Mouse (Mus musculus) midbrain, embryonic 12.5 days (tissue): ENCODE measurements at regions not wholly inside any gene's neighbourhood (a gene's known extent, or its start where the extent isn't known, plus 50 kb on each side); places are given as distances from the start of the nearest gene placed in this dataset.

Source experiments
- ATAC-seq: fragments of 200-750 bp; cut with Nextera tagmentation; 2 replicates; pipeline ENCODE4 v1.8.0; 2017; ENCODE audit warnings: low read depth, moderate TSS enrichment, moderate library complexity; ENCODE audit not compliant: low FRiP score
- H3K27ac ChIP-seq: fragments of 300-500 bp; sonication (generic); replicated peaks from 2 replicates; pipeline ENCODE4 v1.5.1; 2016; ENCODE audit warnings: mild to moderate bottlenecking
- H3K27me3 ChIP-seq: fragments of 300-500 bp; sonication (generic); 2 replicates; pipeline ENCODE4 v1.6.1; 2016; ENCODE audit warnings: mild to moderate bottlenecking
- H3K36me3 ChIP-seq: fragments of 300-500 bp; sonication (generic); 2 replicates; pipeline ENCODE4 v1.6.1; 2016
- H3K4me1 ChIP-seq: fragments of 300-500 bp; sonication (generic); 2 replicates; pipeline ENCODE4 v1.6.1; 2016
- H3K4me2 ChIP-seq: fragments of 300-500 bp; sonication (generic); replicated peaks from 2 replicates; pipeline ENCODE4 v1.6.1; 2016; ENCODE audit warnings: mild to moderate bottlenecking, moderate library complexity
- H3K4me3 ChIP-seq: fragments of 300-500 bp; sonication (generic); 2 replicates; pipeline ENCODE4 v1.5.1; 2016; ENCODE audit warnings: mild to moderate bottlenecking
- H3K9ac ChIP-seq: fragments of 300-500 bp; sonication (generic); replicated peaks from 2 replicates; pipeline ENCODE4 v1.6.1; 2016; ENCODE audit warnings: mild to moderate bottlenecking, moderate library complexity
- H3K9me3 ChIP-seq: fragments of 300-500 bp; sonication (generic); 2 replicates; pipeline ENCODE4 v1.6.1; 2016; ENCODE audit warnings: mild to moderate bottlenecking
- WGBS: fragments of 180-500 bp; shearing (Covaris S2); methylation state at CpG from one replicate; pipeline ENCODE4 v1.1.7; 2016; 5-methylcytosine and 5-hydroxymethylcytosine counted together

DNA sequence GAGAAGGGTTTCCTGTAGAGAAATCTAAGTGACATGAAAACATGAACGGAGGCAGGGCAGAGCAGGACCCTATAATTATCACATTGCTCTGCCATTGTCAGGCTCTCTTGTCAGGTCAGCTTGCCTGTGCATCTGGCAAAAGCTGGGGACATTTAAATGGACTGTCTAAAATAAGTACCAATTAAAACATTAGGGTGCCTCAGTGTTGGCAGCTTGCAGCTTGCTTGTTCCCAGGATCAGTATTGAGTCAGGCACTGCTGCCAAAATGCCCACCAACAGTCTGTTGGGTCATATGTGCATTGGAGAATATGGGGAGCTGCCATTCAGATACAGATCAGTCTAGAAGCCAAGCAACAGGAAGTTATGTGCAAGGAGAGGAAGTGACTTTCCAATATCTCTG lies 349.5 kb upstream of the B3gat1 start:
- 82% methylated on average over 1 of the region's 1 CpGs for WGBS
- H3K4me2 ChIP-seq: no peak overlapping the region
- ATAC-seq: no peak

DNA sequence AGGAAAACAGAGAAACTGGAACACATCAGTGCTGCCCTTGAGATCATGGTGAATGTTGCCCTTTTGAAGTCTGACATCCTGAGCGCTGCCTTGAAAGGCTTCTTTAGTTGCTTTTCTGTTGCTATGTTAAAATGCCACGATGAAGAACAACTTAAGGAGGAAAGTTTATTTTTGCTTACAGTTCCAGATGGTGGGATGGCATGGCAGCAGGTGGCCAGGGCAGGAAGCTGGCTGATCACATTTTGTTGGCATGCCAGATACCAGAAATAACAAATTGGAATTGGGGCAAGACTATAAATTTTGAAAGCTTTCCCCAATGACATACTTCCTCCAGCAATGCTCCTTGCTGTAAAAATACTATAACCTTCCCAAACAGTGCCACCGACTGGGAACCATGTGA lies 334.9 kb upstream of the B3gat1 start:
- H3K36me3 ChIP-seq: no peaks in the 10 kb centered on the region
- H3K9ac ChIP-seq: no peak overlapping the region
- H3K4me1 ChIP-seq: no peaks in the 10 kb centered on the region
- no peak for ATAC-seq
- H3K9me3 ChIP-seq: no peaks in the 10 kb centered on the region
- WGBS: 81% methylated on average over 3 of the region's 3 CpGs
- H3K27me3 ChIP-seq: no peaks in the 10 kb centered on the region
- no peak overlapping the region for H3K4me2 ChIP-seq
- H3K4me3 ChIP-seq: no peak overlapping the region
- no peak overlapping the region for H3K27ac ChIP-seq

More for the DNA sequence above, 349.5 kb upstream of the B3gat1 start:
- Histone ChIP-seq H3K9me3 (no peaks in the 10 kb centered on the region), H3K27me3 (no peaks in the 10 kb centered on the region), H3K4me1 (no peaks in the 10 kb centered on the region), H3K4me3 (no peak overlapping the region), H3K36me3 (no peaks in the 10 kb centered on the region), H3K27ac (no peak overlapping the region), H3K9ac (no peak overlapping the region)

DNA sequence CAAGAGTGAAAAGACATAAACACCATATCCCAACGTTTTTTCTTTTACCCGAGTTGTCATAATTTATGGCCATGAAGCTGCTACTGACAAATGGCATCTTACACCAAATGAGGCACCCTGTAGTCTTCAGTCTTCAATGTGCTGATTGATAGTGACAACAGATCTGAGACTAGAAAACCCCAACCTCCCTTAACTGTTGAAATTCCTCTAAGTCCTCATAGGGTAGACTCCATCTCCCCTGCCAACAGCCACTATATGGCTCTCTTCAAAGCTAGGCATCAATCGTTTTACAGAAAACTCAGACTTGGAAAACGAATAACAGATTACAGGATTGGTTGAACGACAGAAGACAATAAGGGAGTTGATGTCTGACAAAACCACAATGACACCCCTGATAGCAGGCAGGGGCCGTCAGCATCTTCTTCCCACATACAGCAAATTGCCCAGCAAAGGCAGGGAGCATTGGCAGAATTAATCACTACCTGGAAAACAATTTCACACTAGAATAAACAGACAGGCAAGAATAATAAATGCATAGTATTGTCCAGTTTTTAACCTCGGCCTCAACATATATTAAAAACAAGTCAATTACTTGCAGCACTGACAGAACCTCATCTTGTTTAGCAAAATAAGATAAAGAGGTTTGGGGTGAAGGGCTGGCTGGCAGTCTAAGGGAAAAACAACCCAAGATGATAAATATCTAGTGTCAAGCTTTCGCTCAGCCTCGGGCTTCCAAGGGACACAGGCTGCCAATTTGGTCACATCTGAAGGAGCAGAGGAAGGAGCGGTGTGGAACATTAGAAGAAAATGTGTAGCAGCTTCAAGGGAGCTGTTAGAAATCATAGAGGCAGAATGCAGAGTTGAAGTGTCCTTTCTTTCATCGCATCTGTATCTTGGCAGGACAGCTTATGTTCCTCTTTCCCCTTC lies 310.4 kb upstream of the B3gat1 start:
- H3K4me3 ChIP-seq: no peak overlapping the region
- no peak overlapping the region for H3K4me2 ChIP-seq
- no peaks in the 10 kb centered on the region for H3K27me3 ChIP-seq
- no peaks in the 10 kb centered on the region for H3K4me1 ChIP-seq
- ATAC-seq: no peak
- no peak overlapping the region for H3K9ac ChIP-seq
- no peaks in the 10 kb centered on the region for H3K36me3 ChIP-seq
- no peaks in the 10 kb centered on the region for H3K9me3 ChIP-seq
- 64% methylated on average over 11 of the region's 11 CpGs for WGBS
- no peak overlapping the region for H3K27ac ChIP-seq

DNA sequence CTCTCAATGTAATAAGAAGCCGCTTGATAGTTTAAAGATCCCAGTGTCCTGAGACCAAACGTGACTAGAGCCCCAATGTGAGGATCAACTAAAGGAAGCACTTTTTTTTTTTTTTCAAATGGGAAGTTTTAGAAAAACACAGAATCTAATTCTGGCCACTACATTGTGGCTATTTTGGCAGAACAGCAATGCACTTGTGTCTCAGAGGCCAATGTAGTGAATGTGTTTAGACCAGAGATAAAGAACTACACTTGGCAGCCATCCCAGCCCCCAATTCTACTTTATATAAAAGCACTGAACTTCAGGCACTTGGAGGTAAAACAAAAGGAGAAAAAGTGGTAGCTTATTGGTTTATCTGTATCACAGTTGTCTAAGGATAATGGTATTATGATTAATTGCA lies 298.0 kb upstream of the B3gat1 start:
- H3K27ac ChIP-seq: no peak overlapping the region
- H3K27me3 ChIP-seq: no peaks in the 10 kb centered on the region
- whole genome bisulfite sequencing: 84% methylated on average over 2 of the region's 2 CpGs
- no peak for ATAC-seq
- H3K9ac ChIP-seq: no peak overlapping the region
- no peaks in the 10 kb centered on the region for H3K36me3 ChIP-seq
- no peak overlapping the region for H3K4me2 ChIP-seq
- H3K9me3 ChIP-seq: no peaks in the 10 kb centered on the region
- H3K4me3 ChIP-seq: no peak overlapping the region
- H3K4me1 ChIP-seq: no peaks in the 10 kb centered on the region

DNA sequence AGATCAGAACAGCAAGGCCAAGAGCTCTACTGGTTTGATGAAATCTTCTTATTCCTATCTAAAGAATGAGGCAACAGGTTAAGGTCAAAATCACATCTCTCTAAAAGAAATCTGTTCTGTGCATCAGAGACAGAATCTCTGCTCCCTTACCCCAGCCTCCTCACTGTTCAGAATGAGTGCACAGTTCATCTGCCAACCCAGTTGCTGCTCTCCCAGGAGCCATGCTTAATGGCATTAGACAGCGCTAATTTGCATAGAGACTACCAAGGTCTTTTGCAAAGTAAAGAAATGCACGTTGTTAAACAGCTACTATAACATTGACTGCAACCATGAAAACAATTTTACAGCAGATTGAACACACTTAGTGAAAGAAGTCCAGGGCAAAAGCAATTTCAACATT lies 296.3 kb upstream of the B3gat1 start:
- Histone ChIP-seq H3K9me3 (no peaks in the 10 kb centered on the region), H3K27me3 (no peaks in the 10 kb centered on the region), H3K4me3 (no peak overlapping the region), H3K4me1 (no peaks in the 10 kb centered on the region), H3K4me2 (no peak overlapping the region), H3K36me3 (no peaks in the 10 kb centered on the region), H3K27ac (no peak overlapping the region), H3K9ac (no peak overlapping the region)
- 70% methylated on average over 2 of the region's 2 CpGs for WGBS
- ATAC-seq: no peak

DNA sequence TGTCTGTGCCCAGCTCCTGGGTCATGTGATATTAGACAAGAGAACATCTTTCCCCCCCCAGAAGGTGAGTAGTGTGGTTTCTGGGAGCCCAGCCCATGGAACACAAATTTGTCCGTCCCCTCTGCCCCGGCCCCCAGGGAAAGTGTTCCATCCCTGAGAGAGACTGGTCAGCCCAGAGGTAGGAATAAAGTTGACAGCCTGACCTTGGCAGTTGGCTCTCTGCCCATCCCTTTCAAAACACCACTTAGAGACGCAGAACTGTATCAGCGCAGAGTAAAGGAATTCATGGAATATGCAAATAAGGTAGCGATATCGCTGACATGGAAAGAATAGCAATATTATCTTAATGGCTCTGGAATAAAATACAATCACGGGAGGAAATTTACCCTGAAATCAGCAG lies 279.6 kb upstream of the B3gat1 start:
- Histone ChIP-seq H3K4me2 (no peak overlapping the region), H3K36me3 (no peaks in the 10 kb centered on the region), H3K27ac (no peak overlapping the region), H3K9me3 (no peaks in the 10 kb centered on the region), H3K9ac (no peak overlapping the region), H3K27me3 (no peaks in the 10 kb centered on the region; the same call in 1 of the 2 replicates), H3K4me3 (no peak overlapping the region), H3K4me1 (no peaks in the 10 kb centered on the region)
- WGBS: 79% methylated on average over 7 of the region's 7 CpGs
- 0 out of 2 replicates have a peak, but pooled peaks have one; percentile 9 for ATAC-seq

DNA sequence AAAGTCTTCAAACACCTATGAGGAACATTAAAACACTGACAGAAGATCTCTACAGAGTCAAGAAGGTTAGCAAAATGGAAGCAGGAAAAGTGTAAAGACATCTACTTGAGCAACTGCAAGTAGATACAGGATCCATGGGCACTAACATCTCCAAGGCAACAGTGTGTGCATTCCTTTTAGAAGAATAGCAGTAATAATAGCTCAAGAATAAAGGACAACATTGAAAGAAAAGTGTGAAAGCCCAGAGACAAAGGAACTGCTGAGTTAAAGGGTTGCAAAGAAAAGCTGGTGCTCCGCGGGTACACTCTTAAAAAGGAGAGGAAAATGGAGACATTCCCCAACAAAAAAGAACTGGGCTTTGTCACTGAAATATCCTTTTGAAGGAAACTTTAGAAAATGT lies 272.4 kb upstream of the B3gat1 start:
- no peak overlapping the region for H3K4me2 ChIP-seq
- H3K27ac ChIP-seq: no peak overlapping the region
- H3K9ac ChIP-seq: no peak overlapping the region
- peak; percentile 49; the same call in 1 of the 2 replicates for ATAC-seq
- H3K27me3 ChIP-seq: no peaks in the 10 kb centered on the region; the same call in 1 of the 2 replicates
- H3K9me3 ChIP-seq: no peaks in the 10 kb centered on the region
- 8% methylated on average over 2 of the region's 2 CpGs for WGBS
- H3K36me3 ChIP-seq: no peaks in the 10 kb centered on the region
- H3K4me1 ChIP-seq: peaks cover 3% of the 10 kb centered on the region
- no peak overlapping the region for H3K4me3 ChIP-seq

DNA sequence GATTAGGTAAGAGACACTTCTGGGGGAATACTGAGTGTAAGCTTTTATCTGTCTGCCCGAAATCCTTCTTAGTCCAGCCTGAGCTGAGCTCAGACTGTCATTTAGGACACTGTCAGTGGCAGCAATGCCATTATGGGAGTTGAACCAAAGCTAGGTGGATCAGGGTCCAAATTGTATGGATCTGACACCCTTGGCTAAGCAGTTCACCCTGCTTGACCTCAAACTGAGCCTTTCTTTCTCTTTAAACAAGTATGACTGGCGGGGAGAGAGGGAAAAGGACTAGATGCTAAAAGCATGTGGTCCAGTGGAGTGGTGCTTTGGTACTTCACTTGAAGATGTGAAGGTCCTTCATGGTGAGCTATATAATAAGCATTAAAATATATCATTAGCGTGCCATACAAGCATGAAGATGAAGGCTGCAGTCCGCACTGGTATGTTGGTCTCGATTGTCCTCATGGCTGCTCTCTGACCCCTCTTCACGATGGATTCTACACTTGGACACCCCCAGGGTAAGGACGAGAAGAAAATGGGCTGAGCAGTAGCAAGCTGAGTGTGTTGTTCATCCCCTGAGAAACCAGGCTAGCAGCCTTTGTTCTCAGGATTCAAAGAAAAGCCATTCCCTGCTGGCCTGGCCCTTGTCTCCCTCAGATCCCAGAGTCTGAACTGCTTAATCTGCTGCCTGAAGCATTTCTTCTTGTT lies 262.7 kb upstream of the B3gat1 start:
- H3K27ac ChIP-seq: 0 out of 2 replicates have a peak overlapping the region, but pooled peaks have one; percentile 5
- peak; percentile 56 for ATAC-seq

DNA sequence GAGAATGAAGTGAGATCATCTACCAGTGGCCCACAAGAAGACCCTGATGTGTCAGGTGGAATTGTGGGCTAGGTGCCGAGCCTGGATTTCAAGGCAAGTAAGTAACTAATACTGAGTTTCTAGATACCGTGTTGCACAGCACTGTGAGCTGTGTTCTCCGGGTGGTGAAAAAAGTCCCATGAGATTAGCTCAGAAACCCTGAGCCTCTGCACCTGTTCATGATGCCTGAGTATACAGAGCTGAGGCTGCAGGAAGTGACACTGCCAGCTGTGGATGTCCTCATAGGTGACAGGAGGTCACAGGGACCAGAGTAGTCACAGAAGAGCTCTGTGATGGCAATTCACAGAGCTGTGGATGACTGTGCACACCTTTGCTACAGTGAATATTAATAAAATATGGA lies 257.2 kb upstream of the B3gat1 start:
- no peak for ATAC-seq
- H3K36me3 ChIP-seq: no peaks in the 10 kb centered on the region
- no peak overlapping the region for H3K9ac ChIP-seq
- no peaks in the 10 kb centered on the region for H3K9me3 ChIP-seq
- no peak overlapping the region for H3K4me2 ChIP-seq
- WGBS: 91% methylated on average over 3 of the region's 3 CpGs
- no peak overlapping the region for H3K4me3 ChIP-seq
- H3K27me3 ChIP-seq: no peaks in the 10 kb centered on the region
- no peak overlapping the region for H3K27ac ChIP-seq
- H3K4me1 ChIP-seq: no peaks in the 10 kb centered on the region; the same call in 1 of the 2 replicates

More for the DNA sequence above, 262.7 kb upstream of the B3gat1 start:
- Histone ChIP-seq H3K9me3 (no peaks in the 10 kb centered on the region), H3K27me3 (no peaks in the 10 kb centered on the region), H3K36me3 (no peaks in the 10 kb centered on the region), H3K9ac (no peak overlapping the region), H3K4me1 (peaks cover 7% of the 10 kb centered on the region; the same call in 1 of the 2 replicates), H3K4me3 (no peak overlapping the region), H3K4me2 (no peak overlapping the region)
- 18% methylated on average over 7 of the region's 7 CpGs for WGBS

DNA sequence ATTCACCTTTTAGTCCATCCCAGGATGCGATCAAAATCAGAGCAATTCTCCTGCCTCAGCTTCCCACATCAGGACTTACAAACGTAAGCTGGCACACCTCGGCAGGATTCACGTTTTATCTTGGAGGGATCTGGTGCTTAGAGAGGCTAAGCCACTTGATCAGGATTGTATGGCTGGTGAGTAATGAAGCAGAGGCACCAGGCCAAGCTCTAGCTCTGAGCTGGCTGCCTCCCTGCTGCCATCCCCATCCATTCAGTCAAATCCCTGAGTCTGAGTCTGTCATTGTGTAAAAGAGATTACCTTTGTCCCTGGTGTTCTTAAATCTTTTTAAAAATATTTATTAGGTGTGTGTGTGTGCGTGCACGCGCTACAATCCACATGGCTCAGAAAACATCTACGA lies 252.6 kb upstream of the B3gat1 start:
- H3K4me3 ChIP-seq: no peak overlapping the region
- H3K4me1 ChIP-seq: no peaks in the 10 kb centered on the region
- H3K9ac ChIP-seq: no peak overlapping the region
- no peak for ATAC-seq
- H3K27ac ChIP-seq: no peak overlapping the region
- WGBS: 79% methylated on average over 8 of the region's 8 CpGs
- H3K4me2 ChIP-seq: no peak overlapping the region
- no peaks in the 10 kb centered on the region for H3K36me3 ChIP-seq
- H3K27me3 ChIP-seq: no peaks in the 10 kb centered on the region
- no peaks in the 10 kb centered on the region for H3K9me3 ChIP-seq

DNA sequence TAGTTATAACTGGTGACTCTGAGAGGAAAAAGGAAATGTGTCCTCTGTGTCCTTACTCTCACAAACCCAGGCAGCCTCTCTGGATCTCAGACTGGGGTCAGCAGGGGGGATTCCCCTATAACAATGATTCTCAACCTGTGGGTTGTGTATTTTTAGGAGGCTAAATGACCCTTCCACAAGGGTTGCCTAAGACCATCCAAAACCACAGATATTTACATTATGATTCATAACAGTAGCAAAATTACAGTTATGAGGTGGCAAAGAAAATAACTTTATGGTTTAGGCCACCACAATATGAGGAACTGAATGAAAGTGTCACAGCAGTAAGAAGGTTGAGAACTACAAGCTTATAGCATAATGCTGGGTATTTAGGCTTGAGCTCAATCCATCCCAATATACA lies 251.6 kb upstream of the B3gat1 start:
- Histone ChIP-seq H3K36me3 (no peaks in the 10 kb centered on the region), H3K4me1 (no peaks in the 10 kb centered on the region), H3K27me3 (no peaks in the 10 kb centered on the region), H3K4me2 (no peak overlapping the region), H3K9ac (no peak overlapping the region), H3K27ac (no peak overlapping the region), H3K9me3 (no peaks in the 10 kb centered on the region), H3K4me3 (no peak overlapping the region)
- no peak for ATAC-seq

DNA sequence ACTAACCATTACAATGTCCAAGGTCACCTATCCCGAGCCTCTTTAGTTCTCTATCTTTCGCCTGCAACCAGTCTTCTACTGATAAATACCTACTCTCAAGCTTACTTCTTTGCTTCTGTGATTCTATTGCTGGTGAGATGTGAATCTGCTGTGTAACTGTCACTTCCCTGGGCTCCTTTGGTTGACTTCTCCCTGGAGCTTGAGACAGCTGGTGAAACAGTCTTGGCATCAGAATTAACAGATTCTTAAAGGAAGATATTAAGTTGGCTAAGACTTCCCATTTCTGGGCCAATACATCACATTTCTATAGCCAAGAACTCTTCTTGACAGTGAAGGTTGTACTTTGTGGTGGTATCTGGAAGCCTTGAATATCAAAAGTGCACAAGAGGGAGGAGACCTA lies 239.8 kb upstream of the B3gat1 start:
- Histone ChIP-seq H3K27ac (no peak overlapping the region), H3K4me2 (no peak overlapping the region), H3K4me1 (no peaks in the 10 kb centered on the region), H3K4me3 (no peak overlapping the region), H3K9ac (no peak overlapping the region), H3K36me3 (no peaks in the 10 kb centered on the region), H3K9me3 (no peaks in the 10 kb centered on the region), H3K27me3 (no peaks in the 10 kb centered on the region)
- 91% methylated on average over 2 of the region's 2 CpGs for WGBS
- no peak for ATAC-seq
